Mouse (Mus musculus): Measurements from ENCODE around the gene Smarcb1. TPM values are rescaled to one million over a fixed set of nuclear protein-coding genes. Genes with fewer than 3 reads are reported as not detected.
A peak's percentile ranks its signal among the peaks of the same experiment; 100 is the strongest.

Smarcb1 gene
- polyA plus RNA-seq, 1 experiment from 2014 or later = 197 TPM

DNA sequence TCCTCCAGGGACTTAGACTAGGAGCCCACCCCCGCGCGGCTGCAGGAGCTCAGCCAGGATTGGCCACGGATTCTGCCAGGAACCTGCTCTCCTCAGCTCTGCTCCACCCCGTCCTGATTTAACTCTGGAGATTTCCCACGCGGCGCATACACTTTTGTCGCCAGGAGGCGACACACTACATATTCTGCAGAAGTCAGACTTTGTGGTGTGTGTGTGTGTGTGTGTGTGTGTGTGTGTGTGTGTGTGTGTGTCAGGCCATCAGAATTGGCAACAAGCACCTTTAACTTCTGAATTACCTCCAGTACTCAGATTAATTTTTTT lies 38.2 kb downstream of the Smarcb1 start:
- Histone ChIP-seq H3K9ac (ENCODE audit: low read length) (no peak overlapping the region), H3K4me2 (ENCODE audit: low read depth, low read length) (peak overlapping the region; percentile 32; the same call in 1 of the 2 replicates), H3K9me3 (ENCODE audit: control insufficient read depth, low read length) (no peaks in the 10 kb centered on the region), H3K27me3 (ENCODE audit: control insufficient read depth, insufficient read depth, low read depth, low read length) (no peaks in the 10 kb centered on the region; the same call in 1 of the 2 replicates), H3K27ac (ENCODE audit: low read length) (no peak overlapping the region), H3K36me3 (ENCODE audit: control insufficient read depth, insufficient read depth, low read length) (no peaks in the 10 kb centered on the region), H3K4me1 (replicated peaks; ENCODE audit: control insufficient read depth, insufficient read depth, low read length) (peaks cover 7% of the 10 kb centered on the region), H3K4me3 (ENCODE audit: low read length) (no peak overlapping the region)
- WGBS = under 1% methylated on average over 10 of the region's 10 CpGs
- peak; percentile 74 for ATAC-seq (ENCODE audit: low read depth)

DNA sequence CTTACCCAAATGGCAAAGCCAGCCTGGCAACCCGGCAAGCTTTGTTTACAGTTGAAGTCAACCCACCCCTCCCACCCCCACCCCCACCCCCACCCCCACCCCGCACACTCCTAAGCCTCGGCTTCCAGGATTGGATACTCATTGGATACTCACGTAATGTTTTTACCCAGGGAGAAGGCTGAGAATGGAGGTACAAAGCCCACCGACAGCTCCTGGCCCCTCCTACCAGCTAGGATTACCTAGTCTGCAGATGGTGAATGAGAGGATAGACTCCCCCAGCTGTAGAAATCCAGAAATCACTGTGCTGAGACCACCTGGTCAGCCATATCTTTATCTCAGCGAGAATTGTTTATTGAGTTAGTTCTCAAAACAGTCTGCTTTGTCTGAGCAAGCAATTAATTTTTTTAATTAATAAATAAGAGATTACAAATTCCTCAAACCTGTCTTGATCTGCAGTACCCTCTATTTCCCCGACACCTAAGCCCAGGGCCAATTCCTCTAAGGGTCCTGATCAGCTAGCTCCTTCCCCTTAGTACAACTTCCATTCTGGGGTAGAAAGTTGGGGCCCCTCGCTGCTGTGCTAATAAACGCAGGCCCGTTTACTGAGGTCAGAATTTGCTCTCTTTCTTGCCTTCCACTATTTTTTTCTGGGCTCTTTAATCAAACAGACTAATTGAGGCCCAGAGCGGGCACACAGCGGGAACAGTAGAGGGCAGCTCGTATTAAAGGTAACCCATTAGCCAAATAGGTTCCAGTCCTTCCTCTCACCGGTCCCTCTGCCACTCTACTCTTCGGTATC lies 38.8 kb downstream of the Smarcb1 start:
- H3K27ac ChIP-seq (ENCODE audit: low read length) = no peak overlapping the region
- 9% methylated on average over 15 of the region's 15 CpGs for WGBS
- H3K27me3 ChIP-seq (ENCODE audit: control insufficient read depth, insufficient read depth, low read depth, low read length) = no peaks in the 10 kb centered on the region; the same call in 1 of the 2 replicates
- no peaks in the 10 kb centered on the region for H3K36me3 ChIP-seq (ENCODE audit: control insufficient read depth, insufficient read depth, low read length)
- peaks cover 7% of the 10 kb centered on the region for H3K4me1 ChIP-seq (replicated peaks; ENCODE audit: control insufficient read depth, insufficient read depth, low read length)
- no peaks in the 10 kb centered on the region for H3K9me3 ChIP-seq (ENCODE audit: control insufficient read depth, low read length)
- H3K4me2 ChIP-seq (ENCODE audit: low read depth, low read length) = peak overlapping the region; percentile 32; the same call in 1 of the 2 replicates
- H3K4me3 ChIP-seq (ENCODE audit: low read length) = no peak overlapping the region
- ATAC-seq (ENCODE audit: low read depth) = no peak
- H3K9ac ChIP-seq (ENCODE audit: low read length) = no peak overlapping the region

DNA sequence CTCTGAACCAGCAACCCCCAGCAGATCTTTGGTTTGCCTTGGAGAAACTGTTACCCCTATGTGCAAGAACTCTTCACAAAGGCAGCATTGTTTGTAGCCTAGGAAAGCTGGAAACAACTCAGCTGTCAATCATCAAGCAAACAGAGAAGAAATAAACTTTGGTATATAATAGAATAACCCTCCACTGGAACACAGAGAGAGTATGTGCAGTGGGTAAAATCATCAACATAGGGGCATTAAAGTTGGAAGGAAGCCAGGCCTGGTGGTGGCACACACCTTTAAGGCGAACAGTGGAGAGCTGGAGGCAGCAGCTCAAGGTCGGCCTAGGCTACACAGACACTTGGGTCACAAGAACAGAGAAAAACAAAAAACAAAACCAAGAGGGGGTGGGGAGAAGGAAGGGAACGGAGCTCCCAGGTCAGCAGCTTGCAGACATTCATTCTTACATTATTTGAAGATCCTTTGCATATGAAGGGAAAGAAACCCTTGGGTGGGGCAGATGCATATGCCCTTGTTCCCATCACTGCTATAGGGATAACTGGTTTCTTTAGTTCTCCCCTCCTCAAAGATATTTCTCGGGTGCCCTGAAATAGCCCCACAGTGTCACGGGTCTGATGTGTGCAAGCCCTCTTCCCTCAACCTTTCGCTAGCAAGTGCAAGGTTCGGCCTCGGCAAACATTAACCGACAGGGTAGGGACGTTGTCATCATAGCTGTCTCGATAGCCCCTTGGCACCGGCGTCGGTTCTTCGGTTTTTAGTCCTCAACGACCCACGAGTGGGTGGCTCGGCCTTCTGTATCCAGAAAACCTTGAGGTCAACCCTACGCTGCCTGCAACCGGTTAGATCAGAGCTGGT lies 39.6 kb downstream of the Smarcb1 start:
- no peak overlapping the region for H3K27ac ChIP-seq (ENCODE audit: low read length)
- H3K4me2 ChIP-seq (ENCODE audit: low read depth, low read length) = no peak overlapping the region
- peaks cover 7% of the 10 kb centered on the region for H3K4me1 ChIP-seq (replicated peaks; ENCODE audit: control insufficient read depth, insufficient read depth, low read length)
- H3K4me3 ChIP-seq (ENCODE audit: low read length) = no peak overlapping the region
- H3K36me3 ChIP-seq (ENCODE audit: control insufficient read depth, insufficient read depth, low read length) = no peaks in the 10 kb centered on the region
- WGBS = 22% methylated on average over 20 of the region's 20 CpGs
- no peaks in the 10 kb centered on the region for H3K9me3 ChIP-seq (ENCODE audit: control insufficient read depth, low read length)
- no peak overlapping the region for H3K9ac ChIP-seq (ENCODE audit: low read length)
- ATAC-seq (ENCODE audit: low read depth) = no peak
- H3K27me3 ChIP-seq (ENCODE audit: control insufficient read depth, insufficient read depth, low read depth, low read length) = no peaks in the 10 kb centered on the region; the same call in 1 of the 2 replicates

DNA sequence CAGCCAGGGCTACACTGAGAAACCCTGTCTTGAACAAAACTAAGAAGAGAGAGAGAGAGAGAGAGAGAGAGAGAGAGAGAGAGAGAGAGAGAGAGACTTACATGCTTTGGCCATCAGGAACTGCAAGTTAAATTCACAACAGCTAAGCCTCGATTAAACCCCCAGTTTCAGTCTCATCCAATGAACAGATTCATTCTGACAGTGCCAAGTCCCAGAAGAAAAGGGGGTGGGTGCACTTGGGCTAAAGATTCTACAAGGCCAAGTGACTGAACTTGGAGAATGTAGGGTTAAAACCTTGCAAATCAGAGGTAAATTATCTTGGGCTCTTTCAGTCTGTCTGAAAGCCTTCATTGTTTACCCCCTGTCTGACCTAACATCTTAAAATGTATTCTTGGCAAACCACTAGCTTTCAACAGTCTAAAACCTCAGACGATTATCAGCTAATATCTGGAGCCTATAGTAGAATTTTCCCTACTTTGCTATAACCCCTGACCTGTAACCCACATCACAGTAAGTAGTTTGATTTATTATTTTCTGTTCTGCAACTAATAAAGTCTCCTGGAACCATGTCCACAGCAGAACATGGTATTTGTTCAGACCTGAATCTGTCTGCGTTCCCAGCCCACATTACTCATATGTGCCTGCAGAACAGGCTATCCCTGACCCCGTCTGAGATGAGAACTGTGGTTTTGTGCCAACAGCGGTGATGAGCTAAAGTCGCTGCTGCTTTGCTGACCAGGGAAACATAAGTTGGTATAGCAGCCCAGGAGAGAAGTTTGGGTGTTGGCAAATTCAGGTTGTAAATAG lies 40.4 kb downstream of the Smarcb1 start:
- Histone ChIP-seq H3K4me2 (ENCODE audit: low read depth, low read length) (no peak overlapping the region), H3K4me1 (replicated peaks; ENCODE audit: control insufficient read depth, insufficient read depth, low read length) (peaks cover 7% of the 10 kb centered on the region), H3K27ac (ENCODE audit: low read length) (no peak overlapping the region), H3K4me3 (ENCODE audit: low read length) (no peak overlapping the region), H3K9me3 (ENCODE audit: control insufficient read depth, low read length) (no peaks in the 10 kb centered on the region), H3K36me3 (ENCODE audit: control insufficient read depth, insufficient read depth, low read length) (no peaks in the 10 kb centered on the region), H3K27me3 (ENCODE audit: control insufficient read depth, insufficient read depth, low read depth, low read length) (no peaks in the 10 kb centered on the region; the same call in 1 of the 2 replicates), H3K9ac (ENCODE audit: low read length) (no peak overlapping the region)
- ATAC-seq (ENCODE audit: low read depth) = no peak
- 39% methylated on average over 6 of the region's 6 CpGs for WGBS

DNA sequence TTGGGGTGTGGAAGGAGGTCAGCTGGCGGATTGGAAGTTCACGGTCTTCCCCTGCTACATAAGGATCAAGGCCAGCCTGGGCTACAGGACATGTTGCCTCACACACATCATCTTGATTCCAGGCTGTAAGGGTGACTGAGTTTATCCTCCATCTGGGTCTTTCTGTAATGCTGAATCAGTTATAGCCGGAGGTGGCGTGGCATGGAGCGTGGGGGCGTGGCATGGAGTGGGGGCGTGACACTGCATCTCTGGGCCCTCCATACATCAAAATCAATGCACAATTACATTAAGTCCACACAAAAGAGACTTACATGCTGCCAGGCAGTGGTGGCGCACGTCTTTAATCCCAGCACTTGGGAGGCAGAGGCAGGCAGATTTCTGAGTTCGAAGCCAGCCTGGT lies 41.1 kb downstream of the Smarcb1 start:
- H3K4me1 ChIP-seq (replicated peaks; ENCODE audit: control insufficient read depth, insufficient read depth, low read length) = peaks cover 7% of the 10 kb centered on the region
- no peak overlapping the region for H3K9ac ChIP-seq (ENCODE audit: low read length)
- H3K4me2 ChIP-seq (ENCODE audit: low read depth, low read length) = no peak overlapping the region
- H3K27ac ChIP-seq (ENCODE audit: low read length) = no peak overlapping the region
- ATAC-seq (ENCODE audit: low read depth) = no peak
- 89% methylated on average over 10 of the region's 10 CpGs for WGBS
- H3K4me3 ChIP-seq (ENCODE audit: low read length) = no peak overlapping the region
- no peaks in the 10 kb centered on the region for H3K9me3 ChIP-seq (ENCODE audit: control insufficient read depth, low read length)
- H3K27me3 ChIP-seq (ENCODE audit: control insufficient read depth, insufficient read depth, low read depth, low read length) = no peaks in the 10 kb centered on the region; the same call in 1 of the 2 replicates
- H3K36me3 ChIP-seq (ENCODE audit: control insufficient read depth, insufficient read depth, low read length) = no peaks in the 10 kb centered on the region

DNA sequence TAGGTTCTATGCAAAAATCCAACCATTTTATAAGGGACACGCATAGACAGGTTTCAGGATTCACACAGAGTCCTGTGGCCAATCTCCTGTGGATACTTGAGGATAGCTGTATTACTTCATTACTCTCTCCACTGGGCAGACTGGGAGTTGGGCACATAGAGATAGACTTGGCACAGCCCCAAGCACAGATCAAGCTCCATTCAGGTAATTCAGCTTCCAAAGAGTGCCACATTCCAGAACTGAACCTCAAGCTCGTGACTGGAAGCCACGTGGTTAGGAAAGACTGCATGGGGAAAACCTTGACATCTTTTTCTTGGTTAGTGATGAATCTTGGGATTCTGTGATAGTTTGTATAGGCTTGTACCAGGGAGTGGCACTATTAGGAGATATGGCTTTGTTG lies 42.6 kb downstream of the Smarcb1 start:
- WGBS = 74% methylated on average over 3 of the region's 3 CpGs
- ATAC-seq (ENCODE audit: low read depth) = no peak
- Histone ChIP-seq H3K36me3 (ENCODE audit: control insufficient read depth, insufficient read depth, low read length) (no peaks in the 10 kb centered on the region), H3K4me2 (ENCODE audit: low read depth, low read length) (no peak overlapping the region), H3K27ac (ENCODE audit: low read length) (no peak overlapping the region), H3K9ac (ENCODE audit: low read length) (no peak overlapping the region), H3K4me3 (ENCODE audit: low read length) (no peak overlapping the region), H3K9me3 (ENCODE audit: control insufficient read depth, low read length) (no peaks in the 10 kb centered on the region), H3K4me1 (replicated peaks; ENCODE audit: control insufficient read depth, insufficient read depth, low read length) (peaks cover 7% of the 10 kb centered on the region), H3K27me3 (ENCODE audit: control insufficient read depth, insufficient read depth, low read depth, low read length) (no peaks in the 10 kb centered on the region; the same call in 1 of the 2 replicates)

DNA sequence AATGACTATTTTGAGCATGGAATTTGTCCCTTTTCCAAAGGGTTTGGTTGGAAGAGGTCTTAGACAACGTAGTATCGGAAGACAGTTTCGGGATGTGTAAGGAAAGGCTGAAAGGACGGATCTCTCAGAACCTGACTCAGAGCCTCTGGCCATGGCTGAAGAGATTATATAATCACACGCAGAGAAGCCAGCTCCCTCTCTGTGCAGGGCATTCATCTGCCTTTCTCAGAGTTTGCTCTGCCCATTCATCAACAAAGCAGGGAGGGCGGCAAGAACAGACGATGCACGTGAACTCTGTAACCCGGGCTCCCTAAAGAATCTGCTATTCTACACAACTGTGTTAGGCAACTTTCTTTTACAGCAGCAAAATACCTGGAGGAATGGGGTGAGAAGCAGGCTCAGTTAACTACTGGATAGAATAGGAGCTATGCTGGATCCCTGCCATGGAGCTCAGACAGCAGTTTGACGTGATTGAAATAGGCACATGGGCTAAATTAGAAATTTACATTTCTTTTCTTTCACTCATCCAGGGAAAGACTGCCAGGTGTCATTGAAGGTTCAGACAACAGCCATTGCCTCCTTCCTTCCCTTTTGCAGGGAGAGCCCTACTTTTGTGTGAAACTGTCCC lies 47.8 kb downstream of the Smarcb1 start:
- no peak for ATAC-seq (ENCODE audit: low read depth)
- Histone ChIP-seq H3K36me3 (ENCODE audit: control insufficient read depth, insufficient read depth, low read length) (no peaks in the 10 kb centered on the region), H3K4me2 (ENCODE audit: low read depth, low read length) (peak overlapping the region; percentile 74), H3K9ac (ENCODE audit: low read length) (peak overlapping the region; percentile 60; the same call in 1 of the 2 replicates), H3K4me1 (replicated peaks; ENCODE audit: control insufficient read depth, insufficient read depth, low read length) (peaks cover 7% of the 10 kb centered on the region), H3K4me3 (ENCODE audit: low read length) (peak overlapping the region; percentile 46; the same call in 1 of the 2 replicates), H3K27me3 (ENCODE audit: control insufficient read depth, insufficient read depth, low read depth, low read length) (no peaks in the 10 kb centered on the region), H3K27ac (ENCODE audit: low read length) (no peak overlapping the region), H3K9me3 (ENCODE audit: control insufficient read depth, low read length) (no peaks in the 10 kb centered on the region)
- 31% methylated on average over 10 of the region's 10 CpGs for WGBS

DNA sequence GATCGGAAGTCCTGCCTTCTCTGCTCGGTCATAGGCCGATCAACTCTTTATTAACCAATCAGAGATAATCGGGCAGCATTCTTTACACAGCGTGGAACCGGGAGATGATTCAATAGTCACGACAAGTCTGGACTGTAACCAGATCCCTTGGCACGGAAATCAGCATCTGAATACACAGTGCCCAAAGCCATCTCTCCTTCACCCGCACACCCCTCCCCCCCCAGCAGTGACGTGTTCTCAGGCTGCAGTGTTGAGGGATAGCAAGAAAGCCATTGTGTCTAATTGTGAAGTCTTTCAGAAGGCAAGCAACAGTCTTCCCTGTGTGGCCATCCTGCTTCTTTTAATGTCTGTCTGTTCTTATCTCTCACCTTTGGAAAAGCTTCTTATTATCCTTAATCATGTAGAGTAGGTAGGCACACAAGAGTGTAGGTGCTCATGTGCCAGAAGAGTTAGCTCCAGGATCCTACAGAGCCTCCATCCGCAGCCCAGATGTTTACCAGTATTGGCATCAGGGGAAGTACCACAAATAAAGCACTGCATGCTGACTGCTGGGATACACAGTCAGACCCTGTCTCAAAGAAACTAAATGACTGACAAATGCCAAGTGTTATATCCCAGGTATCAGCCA lies 48.4 kb downstream of the Smarcb1 start:
- H3K9ac ChIP-seq (ENCODE audit: low read length) = peak overlapping the region; percentile 60
- peak; percentile 98 for ATAC-seq (ENCODE audit: low read depth)
- H3K27ac ChIP-seq (ENCODE audit: low read length) = 0 out of 2 replicates have a peak overlapping the region, but pooled peaks have one; percentile 12

More for the DNA sequence above, 48.4 kb downstream of the Smarcb1 start:
- H3K9me3 ChIP-seq (ENCODE audit: control insufficient read depth, low read length) = no peaks in the 10 kb centered on the region
- no peaks in the 10 kb centered on the region for H3K36me3 ChIP-seq (ENCODE audit: control insufficient read depth, insufficient read depth, low read length)
- 2% methylated on average over 11 of the region's 11 CpGs for WGBS
- H3K4me3 ChIP-seq (ENCODE audit: low read length) = peak overlapping the region; percentile 46
- H3K4me2 ChIP-seq (ENCODE audit: low read depth, low read length) = peak overlapping the region; percentile 74
- H3K4me1 ChIP-seq (replicated peaks; ENCODE audit: control insufficient read depth, insufficient read depth, low read length) = peaks cover 7% of the 10 kb centered on the region
- no peaks in the 10 kb centered on the region for H3K27me3 ChIP-seq (ENCODE audit: control insufficient read depth, insufficient read depth, low read depth, low read length)
